Mouse (Mus musculus) embryo, embryonic 10.5 days (tissue): ENCODE measurements around the gene Itga7.
"Not testable (repeated sequence)": the region's sequence is repeated elsewhere in the genome, so short reads cannot be mapped to it uniquely, and the experiment has no call there.

Source experiments
- DNase-seq: peaks from one replicate; pipeline ENCODE4 v3.0.0-alpha.2; 2015; ENCODE audit warnings: low spot score

The Itga7 gene

DNA sequence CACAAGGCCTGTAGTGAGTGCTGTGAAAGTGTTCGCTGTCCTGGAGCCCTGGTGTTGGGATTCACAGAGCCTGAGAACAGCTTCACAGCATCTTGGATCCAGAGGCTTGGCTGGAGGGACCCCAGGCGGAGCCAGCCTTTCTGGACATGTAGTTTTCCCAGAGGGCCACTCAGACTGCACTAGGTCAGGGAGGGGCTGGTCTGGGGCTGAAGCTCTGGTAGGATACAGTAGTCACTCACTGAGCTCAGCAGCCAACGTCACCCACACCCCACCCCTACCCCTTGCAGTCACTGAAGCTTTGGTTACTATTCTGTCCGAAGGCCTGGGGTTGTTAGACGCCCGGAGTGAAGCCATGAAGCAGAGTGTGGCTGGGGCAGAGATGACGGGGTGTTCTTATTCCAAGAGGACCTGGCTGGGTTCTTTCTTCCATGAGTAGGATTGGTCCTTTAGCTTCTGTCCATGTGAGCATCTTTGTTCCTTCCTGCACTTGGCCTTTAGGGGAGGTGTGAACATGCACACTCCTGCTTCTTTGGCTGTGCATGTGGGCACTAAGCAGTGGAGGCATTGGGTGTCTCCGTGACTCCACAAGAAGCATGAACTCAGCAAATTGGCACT, 2.3 kb downstream of the Itga7 start:
- DNase-seq = no peak

DNA sequence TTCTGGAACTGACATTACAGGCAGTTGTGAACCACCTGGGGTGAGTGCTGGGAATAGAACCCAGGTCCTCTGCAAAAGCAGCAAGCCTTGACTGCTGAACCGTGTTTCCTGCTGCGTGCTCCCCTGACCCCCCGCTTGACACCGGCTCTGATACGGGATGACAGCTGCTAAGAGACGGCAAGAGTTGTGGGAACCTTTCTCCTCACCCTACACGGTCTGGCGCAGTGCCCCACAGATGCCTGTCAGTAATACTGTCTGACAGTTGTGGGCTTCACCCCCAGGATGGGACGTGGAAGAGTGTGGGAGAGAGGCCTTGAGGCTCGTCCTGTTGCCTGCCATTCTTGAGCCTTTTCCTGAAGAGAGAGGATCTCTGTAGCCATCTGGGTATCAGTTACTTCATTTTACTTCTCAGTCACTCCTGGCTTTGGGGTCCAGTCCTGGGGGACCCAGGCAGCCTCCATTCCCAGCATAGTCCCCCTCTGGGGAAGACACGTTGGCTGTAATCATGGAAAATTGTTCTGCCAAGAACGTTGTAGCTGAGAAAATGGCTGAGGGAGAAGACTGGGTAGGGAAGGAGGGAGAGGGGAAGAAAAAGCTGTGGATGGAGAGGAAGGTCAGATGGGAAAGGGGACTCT, 4.3 kb downstream of the Itga7 start:
- no peak for DNase-seq

DNA sequence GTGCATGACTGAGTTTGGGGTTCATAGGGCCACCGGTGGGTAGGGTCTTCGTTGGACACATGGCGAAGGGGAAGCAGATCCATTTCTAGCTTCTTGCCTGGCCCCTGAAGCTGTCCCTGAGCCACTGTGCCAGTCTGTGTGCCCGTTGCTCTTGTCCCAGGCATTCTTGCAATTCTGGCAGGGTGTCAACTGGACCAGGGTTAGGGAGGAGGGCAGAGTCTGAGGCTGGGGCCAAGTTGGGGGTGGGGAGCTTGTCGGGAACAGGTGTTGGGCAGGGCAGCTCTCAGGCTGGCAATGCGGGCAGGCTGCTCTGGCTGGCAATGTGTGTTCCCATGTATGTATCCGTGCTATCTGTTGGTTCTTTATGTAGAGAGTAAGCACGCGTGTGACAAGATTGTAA, 4.8 kb downstream of the Itga7 start:
- no peak for DNase-seq

DNA sequence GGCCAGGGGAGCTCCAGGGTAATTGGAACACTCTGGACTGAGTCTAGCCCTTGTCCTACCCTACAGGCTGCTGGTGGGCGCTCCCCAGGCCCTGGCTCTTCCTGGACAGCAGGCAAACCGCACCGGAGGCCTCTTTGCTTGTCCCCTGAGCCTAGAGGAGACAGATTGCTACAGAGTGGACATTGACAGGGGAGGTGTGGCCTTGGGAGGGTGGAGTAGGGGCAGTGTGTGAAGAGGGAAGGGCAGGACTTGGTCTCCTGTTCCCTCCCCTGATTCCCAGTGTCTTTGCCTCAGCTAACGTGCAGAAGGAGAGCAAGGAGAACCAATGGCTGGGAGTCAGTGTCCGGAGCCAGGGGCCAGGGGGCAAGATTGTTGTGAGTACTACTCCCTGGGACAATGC, 5.4 kb downstream of the Itga7 start:
- DNase-seq = no peak

DNA sequence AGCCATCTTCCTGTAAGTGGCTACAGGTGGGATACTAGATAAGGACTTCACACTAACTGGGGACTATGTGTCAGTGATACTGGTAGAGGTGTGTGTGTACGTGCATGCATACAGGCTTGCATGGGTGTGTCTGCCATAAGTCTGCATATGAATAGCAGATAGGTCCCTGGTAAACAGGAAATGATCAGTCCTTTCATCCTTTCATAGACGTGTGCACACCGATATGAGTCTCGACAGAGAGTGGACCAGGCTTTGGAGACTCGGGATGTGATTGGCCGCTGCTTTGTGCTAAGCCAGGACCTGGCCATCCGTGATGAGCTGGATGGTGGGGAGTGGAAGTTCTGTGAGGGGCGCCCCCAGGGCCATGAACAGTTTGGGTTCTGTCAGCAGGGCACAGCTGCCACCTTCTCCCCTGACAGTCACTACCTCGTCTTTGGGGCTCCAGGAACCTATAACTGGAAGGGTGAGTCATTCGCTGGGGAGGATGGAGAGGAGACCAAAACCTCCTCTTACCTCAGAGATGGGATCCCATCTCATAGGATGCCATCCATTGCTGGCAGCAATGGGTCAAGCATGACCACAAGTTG, 7.0 kb downstream of the Itga7 start:
- no peak for DNase-seq

DNA sequence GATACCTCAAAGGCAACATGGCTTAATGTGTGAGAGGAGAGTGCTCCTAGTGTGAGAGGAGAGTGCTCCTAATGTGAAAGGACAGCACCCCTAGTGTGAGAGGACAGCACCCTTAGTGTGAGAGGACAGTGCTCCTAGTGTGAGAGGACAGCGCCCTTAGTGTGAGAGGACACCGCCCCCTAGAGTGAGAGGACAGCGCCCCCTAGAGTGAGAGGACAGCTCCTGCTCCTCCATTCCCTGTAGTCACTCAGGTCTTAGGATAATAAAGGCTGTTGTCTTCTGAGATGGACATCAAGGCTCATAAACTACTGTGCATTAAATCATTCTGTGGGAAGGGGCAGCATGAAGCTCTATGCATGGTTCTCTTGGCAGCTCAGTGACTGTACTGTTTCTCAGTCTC, 12.1 kb downstream of the Itga7 start:
- peak; percentile 25 for DNase-seq

DNA sequence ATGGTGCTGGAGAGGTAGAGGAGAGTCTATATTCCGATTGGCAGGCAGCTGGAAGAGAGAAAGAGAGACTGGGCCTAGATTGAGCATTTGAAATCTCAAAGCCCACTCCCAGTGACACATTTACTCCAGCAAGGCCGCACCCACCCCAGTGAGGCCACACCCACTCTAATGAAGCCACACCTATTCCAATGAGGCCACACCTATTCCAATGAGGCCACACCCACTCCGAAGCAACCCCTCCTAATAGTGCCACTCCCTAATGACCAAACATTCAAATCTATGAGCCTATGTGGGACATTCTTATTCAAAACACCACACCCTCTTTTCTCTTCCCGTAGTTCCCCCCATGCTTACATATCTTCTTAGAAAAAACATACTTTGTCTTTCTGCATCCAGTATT, 13.9 kb downstream of the Itga7 start:
- no peak for DNase-seq

DNA sequence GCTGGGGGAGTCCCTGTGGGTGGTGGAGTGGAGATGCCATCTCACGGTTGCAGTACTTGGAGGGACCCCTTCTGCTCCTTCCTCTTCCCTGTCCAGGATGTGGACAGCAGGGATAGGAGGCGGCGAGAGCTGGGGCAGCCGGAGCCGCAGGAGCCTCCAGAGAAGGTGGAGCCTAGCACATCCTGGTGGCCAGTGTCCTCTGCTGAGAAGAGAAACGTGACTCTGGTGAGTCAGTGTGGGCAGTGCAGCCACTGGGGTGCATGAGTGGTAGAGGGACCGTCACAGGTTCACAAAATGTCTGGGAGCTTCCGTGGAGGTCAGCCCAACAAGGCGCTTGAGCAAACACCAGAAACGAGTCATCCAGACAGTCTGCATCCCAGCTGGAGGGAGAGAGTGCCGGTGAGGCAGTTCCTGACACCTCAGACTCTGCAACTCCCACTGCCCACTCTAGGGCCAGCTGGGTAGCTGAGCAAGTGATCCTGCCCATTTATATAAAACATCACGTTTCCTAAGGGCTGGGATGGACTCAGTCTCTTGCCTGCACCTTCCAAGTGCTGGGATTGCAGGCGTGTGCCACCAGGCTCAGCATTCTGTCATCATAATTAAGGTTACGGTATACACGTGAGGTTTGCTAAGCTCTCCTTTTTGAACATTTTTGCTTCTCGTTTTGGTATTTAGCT, 16.7 kb downstream of the Itga7 start:
- DNase-seq = no peak

DNA sequence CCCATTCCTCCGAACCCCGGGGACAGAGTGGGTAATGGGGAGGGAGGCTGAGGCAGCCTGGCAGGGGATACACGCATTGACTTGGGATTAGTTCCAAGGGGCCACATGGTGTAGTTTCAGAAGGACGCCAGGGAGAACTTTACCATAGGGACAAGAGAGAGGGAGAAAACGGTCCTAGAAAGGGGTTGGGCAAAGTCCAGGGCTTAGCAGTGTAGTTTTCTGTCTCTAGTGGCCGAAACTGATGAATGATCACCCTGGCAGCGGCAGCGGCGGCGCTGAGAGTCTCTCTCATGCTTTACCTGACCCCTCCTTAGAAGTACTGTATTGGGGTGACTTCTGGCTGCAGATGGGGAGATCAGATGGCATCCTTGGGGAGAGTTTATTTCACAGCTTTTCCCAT, 24.7 kb downstream of the Itga7 start:
- DNase-seq = no peak

DNA sequence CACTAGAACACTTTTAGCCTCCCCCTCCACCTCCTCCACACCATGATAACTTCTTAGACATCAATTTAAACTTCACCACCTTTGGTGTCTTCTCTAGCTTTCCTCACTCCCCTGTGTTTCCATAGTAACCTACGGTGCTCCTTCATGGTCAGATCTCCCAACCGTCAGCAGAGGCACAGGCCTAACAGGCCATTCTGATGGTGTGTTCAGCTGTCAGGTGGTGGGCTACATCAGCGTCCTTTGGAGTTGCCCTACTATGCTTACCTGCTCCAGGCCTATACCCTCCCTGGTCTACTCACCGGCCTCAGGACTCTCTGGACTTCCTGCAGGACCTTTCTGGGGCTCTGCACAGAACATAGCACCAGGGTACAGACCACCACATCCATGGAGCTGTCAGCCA, 26.5 kb downstream of the Itga7 start:
- DNase-seq = no peak

DNA sequence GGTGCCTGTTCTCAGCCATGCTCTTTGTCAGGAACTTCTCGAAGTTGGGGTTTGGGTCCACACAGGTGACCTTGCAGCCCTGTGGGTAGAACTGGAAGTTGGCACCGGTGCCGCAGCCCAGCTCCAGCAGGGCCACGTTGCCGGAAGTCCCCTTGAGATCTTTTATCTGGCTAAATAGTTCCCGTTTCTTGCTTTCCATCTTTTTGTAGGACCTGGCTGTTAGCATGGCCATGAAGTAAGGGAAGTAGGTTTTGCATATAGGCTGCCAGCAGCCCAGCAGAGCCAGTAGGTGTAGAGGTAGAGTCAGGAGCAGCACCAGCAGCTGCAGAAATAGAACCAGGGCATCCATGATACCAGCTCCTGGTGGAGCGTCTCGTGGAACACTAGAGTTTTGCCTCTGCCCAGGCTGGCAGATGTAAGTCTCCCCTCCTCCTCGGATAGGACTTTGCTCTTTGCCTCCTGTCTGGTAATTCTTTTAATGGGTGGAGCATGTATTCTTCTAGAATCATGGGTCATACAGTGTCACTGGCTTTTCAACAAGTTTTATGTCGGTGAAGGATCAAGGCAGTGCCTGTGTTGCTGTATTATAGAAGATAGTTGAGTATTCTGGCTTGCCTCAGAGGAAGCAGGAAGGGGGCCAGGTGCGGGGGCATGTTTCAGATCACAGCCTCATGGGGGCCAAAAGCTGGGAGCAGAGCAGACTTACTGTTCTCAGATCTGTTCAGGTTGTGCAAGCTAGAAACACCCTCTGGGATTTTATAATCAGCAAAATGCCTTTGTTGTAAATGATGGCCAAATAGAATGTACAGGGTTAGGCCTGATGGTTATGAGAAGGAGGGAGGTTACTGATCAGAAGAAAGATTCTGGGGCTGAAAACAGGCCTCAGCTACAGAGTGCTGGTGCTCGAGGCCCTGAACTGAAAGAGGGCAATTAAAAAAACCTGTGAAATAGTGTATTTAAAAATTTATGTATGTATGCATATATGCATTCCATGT, 27.3 kb downstream of the Itga7 start, which contains the start of gene Mettl7b:
Gene Mettl7b (minus strand): TSS at position 399 of the 995 bp plus-strand sequence.
- no peak for DNase-seq

DNA sequence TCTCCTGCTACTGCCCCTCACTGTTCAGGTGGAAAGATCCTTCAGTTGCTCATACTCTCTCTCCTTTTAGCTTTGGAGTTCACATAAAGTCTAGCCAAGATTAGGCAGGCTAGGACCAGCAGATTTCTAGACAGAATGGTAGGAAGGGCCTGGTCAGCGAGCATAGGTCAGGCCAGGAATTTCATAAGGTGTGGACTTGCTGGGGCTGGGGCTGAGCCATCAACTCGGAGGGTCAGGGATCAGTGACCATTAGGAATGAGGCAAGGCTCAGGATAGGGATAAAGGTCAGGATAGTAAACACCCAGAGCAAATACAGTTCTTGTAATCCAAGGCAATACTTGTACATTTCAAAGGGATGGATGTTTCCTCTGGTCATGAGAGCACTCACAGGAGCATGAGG, 31.3 kb downstream of the Itga7 start:
- DNase-seq = no peak

DNA sequence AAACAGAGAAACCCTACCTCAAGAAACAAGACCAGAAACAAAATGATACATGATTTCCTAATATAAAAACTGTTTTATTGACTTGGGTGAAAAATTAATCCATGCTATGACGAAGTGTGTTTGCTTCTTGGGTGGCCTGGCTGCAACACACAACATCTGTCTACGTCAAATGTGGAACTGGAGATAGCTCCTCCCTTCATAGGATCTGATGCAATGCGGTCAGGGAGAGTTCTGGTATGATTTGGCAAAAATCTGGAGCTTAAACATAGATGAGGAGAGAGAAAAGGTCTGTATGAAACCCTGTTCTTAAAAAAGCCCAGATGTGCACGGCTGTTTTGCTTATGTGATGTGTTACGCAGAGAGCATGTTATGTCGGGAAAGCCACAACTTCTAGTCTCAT, 32.3 kb downstream of the Itga7 start:
- DNase-seq = no peak

DNA sequence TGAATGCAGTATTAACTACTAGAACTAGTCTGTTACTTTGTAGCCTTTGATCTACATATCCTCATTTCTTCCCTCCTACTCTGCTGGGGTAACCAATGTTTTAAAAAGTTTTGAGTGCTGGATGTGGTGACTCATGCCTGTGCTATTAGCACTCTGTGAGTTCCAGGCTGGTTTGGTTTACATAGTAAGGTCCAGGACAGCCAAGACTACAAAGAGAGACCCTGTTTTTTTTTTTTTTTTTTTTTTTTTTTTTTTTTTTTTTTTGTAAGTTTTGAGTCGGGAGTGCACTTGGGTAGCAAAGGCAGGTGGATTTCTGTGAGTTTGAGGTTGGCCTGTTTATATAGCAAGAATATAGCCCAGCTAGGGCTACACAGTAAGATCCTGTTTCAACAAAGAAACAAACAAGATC, 34.7 kb downstream of the Itga7 start:
- no peak for DNase-seq

DNA sequence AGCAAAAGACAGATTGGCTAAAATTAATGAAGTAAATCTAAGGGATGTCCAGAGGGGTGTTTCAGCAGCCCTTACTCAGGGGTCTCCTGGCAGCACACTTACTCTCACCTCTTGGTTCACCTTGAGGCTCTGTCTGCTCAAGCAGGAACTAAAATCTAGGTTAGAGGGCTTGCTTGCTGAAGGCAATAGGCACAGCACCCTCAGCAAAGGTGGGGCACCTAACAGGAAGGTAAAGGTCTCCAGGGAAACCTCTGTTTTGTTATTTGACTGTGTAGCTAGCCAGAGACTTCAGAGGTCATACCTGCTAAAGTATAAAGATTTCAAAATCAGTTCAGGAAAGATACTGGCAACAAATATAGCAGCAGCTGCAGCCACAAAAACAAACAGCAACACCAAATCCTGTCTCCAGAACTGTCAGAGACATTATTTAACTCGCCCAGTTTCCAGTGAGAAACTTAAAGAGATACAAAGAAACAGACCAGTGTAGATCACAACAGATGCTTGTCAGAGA, 37.2 kb downstream of the Itga7 start:
- DNase-seq = no peak

DNA sequence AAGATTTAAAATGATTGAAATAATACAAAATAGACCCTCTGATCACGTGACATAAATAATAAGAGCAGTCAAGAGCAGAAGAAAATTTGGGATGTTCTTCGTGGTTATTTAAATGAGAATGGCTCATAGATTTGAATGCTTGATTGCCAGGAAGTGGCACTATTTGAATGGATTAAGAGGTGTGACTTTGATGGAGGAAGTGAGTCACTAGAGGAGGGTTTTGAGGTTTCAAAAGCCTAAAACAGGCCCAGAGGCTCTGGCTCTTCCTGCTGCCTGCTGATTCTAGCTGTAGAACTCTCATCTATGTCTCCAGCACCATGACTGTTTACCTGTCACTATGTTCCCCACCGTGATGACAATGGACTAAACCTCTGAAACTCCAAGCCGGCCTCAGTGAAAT, 39.2 kb downstream of the Itga7 start:
- no peak for DNase-seq

DNA sequence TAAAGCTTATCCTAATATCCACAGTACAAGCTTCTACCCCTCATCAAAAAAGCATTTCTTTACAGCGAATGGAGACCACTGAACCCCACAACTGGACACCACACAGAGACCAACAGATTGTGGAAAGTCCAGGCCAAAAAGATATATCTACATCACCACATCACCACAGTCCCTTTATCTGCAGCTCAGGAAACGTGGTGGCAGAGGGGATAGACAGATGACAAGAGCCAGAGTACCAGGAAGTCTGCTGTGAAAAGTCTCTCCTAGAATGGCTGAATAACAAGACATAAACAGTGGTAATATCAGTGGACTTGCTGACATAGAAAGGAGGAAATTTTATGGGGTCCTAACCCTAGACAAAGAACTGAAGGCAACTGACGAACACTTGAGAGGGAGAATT, 42.8 kb downstream of the Itga7 start:
- no peak for DNase-seq

DNA sequence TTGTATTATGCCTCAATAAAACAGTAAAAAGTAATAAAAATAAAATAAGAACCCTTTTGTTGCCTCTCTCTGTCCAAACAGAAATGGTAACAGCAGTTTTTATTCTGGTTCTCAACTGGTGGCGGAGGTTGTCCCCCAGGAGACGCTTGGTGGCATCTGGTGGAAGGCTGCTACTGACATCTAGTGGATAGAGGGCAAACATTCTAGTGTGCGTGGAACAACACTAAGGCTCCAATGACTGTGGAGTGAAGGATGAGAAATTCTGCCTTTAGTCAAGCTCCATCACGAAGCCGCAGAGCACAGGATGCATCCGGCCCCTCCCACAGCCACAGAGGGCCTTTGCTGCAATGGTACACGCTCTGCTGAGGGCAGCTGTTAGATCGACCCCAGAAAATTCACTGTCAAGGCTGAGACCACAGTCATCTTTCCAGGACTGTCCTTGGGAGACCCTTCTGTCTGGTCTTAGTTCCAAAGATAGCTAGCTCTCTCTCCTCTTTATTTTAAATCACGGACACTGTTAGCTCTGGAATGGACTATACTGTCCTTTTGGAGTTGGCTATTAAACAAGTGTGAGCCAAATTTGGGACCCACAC, 44.0 kb downstream of the Itga7 start:
- peak; percentile 74 for DNase-seq

DNA sequence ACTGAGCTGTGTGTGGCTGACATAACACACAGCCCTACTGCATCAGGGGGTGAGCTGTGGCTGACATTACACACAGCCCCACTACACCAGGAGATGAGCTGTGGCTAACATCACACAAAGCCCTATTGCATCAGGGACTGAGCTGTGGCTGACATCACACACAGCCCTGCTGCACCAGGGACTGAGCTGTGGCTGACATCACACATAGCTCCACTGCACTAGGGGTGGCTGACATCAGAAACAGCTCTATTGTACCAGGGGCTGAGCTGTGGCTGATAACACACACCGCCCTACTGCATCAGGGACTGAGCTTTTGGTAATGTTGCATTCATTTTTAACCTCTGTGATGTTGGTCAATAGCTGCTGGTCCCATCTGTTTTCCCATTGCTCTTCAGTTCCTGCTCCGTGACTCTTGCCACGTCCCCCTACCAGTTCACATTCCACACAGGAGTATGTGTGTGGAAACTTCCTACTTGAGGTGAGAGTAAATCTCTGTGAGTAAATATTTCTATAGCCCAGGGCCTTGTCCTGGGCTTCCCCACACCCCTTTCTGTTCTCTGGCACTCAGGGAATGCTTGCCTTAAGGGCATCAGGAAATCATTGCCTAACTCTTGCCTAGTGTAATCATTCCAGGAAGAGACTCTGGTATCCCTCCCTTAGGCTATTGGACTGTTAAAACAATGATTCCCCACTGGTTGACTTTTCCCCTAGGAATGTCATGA, 47.2 kb downstream of the Itga7 start:
- DNase-seq = no peak

DNA sequence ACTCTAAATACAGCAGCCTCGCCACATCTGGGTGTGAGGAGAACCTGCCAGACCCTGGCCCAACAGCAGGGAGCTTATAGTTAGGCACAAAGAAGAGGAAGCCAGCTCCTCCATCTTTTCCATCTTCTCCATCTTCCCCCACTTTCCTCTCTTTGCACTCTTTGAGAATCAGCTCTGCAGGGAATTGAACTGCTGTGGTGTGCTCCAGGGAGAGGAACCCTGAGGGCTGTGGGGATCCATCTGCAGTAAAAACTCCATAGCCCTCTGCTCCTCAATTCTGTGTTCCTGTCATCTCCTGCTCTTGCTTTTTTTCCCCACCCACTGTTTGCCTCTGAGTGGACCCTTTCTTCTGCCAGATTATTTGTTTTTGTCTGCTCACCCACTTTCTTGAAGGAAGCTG, 55.5 kb downstream of the Itga7 start, which contains the start of gene Olfr9:
Gene Olfr9 (plus strand): TSS at position 301 of the 400 bp plus-strand sequence.
- DNase-seq = not testable (repeated sequence)
